Mouse (Mus musculus): Measurements from ENCODE around the gene Rbfox1.

DNA sequence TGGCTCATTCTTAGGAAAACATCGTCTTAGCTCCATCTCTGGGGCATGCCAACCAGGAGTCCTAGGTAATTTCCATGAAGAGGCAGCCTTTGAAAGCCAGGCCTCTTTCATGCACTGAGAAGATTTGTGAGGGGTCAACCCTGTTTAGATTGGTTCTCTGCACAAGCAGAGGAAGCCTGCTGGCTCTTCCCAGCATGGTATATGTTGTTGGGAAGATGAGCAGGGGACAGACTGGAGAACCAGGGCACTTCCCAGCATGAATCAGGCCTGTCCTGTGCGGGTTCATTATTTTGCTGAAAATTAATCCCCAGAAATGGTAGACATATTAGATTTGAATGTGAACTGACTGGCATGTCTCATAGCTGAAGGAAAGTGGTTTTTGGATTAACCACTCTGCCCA lies 214.4 kb downstream of the Rbfox1 start:
- TF ChIP-seq CTCF (IDR thresholded peaks at IDR 0.05; ENCODE audit: low read depth, low read length) (no peak), EP300 (IDR thresholded peaks at IDR 0.05; ENCODE audit: insufficient read depth, low read depth, low read length) (no peak), POLR2A (IDR thresholded peaks at IDR 0.05; ENCODE audit: insufficient read depth, low read length) (no peak)
